Mouse (Mus musculus) E14TG2a.4 (cell line): ENCODE results near the gene Olfr1109.

Source experiments
- H3K27me3 ChIP-seq: 2 replicates; pipeline ENCODE4 v1.6.1; 2014; ENCODE audit warnings: low read length, control low read depth; ENCODE audit not compliant: insufficient read depth
- H3K36me3 ChIP-seq: 2 replicates; pipeline ENCODE4 v1.6.1; 2014; ENCODE audit warnings: low read length, control low read depth; ENCODE audit not compliant: insufficient read depth
- H3K4me1 ChIP-seq: replicated peaks from 2 replicates; pipeline ENCODE4 v1.6.1; 2014; ENCODE audit warnings: low read depth, low read length, control low read depth
- H3K4me3 ChIP-seq: replicated peaks from 2 replicates; pipeline ENCODE4 v1.5.1; 2014; ENCODE audit warnings: mild to moderate bottlenecking, low read length
- H3K9me3 ChIP-seq: 2 replicates; pipeline ENCODE4 v1.6.1; 2014; ENCODE audit warnings: low read length, control low read depth
- CTCF ChIP-seq: conservative IDR thresholded peaks from 2 replicates; pipeline ENCODE4 v1.5.1; 2014; ENCODE audit warnings: low read length
- NANOG ChIP-seq: IDR thresholded peaks from 2 replicates; pipeline ENCODE4 v1.6.1; 2014; ENCODE audit warnings: borderline replicate concordance, low read length, mixed read lengths
- POU5F1 ChIP-seq: IDR thresholded peaks from 2 replicates; pipeline ENCODE4 v1.6.1; 2014; ENCODE audit warnings: low read length, borderline replicate concordance

The Olfr1109 gene

GRCm38 (mm10) chr2:87095908-87096307, at the start of gene Olfr1109:
Gene Olfr1109, minus strand, starts transcription at chr2:87096008.
- H3K4me3 ChIP-seq, result no peak within 1 kb of the TSS
- H3K9me3 ChIP-seq, result no peaks in the 10 kb centered on the region
- no peaks in the 10 kb centered on the region for H3K27me3 ChIP-seq
- no peaks in the 10 kb centered on the region for H3K4me1 ChIP-seq
- H3K36me3 ChIP-seq, result no peaks in the 10 kb centered on the region
- no peak for TF ChIP-seq POU5F1
- TF ChIP-seq CTCF, result no peak
- no peak for TF ChIP-seq NANOG

GRCm38 (mm10) chr2:87140200-87140599, 44.4 kb upstream of the Olfr1109 start, which contains the start of gene Olfr1110:
Gene Olfr1110, minus strand, starts transcription at chr2:87140300.
- TF ChIP-seq CTCF, result no peak
- TF ChIP-seq NANOG, result no peak
- TF ChIP-seq POU5F1, result no peak
- Histone ChIP-seq H3K27me3 (no peaks in the 10 kb centered on the region), H3K4me1 (no peaks in the 10 kb centered on the region), H3K9me3 (no peaks in the 10 kb centered on the region), H3K4me3 (no peak within 1 kb of the TSS), H3K36me3 (no peaks in the 10 kb centered on the region)

GRCm38 (mm10) chr2:87114467-87114866, 18.7 kb upstream of the Olfr1109 start, which contains the start of gene Olfr259:
Gene Olfr259, minus strand, starts transcription at chr2:87114567.
- no peaks in the 10 kb centered on the region for H3K36me3 ChIP-seq
- H3K4me1 ChIP-seq, result no peaks in the 10 kb centered on the region
- no peak for TF ChIP-seq POU5F1
- no peak for TF ChIP-seq NANOG
- no peak for TF ChIP-seq CTCF
- H3K27me3 ChIP-seq, result no peaks in the 10 kb centered on the region
- peaks cover 19% of the 10 kb centered on the region for H3K9me3 ChIP-seq
- no peak within 1 kb of the TSS for H3K4me3 ChIP-seq

- Histone ChIP-seq H3K4me3 (no peak within 1 kb of the TSS), H3K36me3 (no peaks in the 10 kb centered on the region), H3K27me3 (no peaks in the 10 kb centered on the region), H3K9me3 (peaks cover 8% of the 10 kb centered on the region; the same call in 1 of the 2 replicates), H3K4me1 (no peaks in the 10 kb centered on the region)
- TF ChIP-seq POU5F1, result no peak
- TF ChIP-seq CTCF, result no peak
- TF ChIP-seq NANOG, result no peak
Measured at GRCm38 (mm10) chr2:87075717-87076116, 20.1 kb downstream of the Olfr1109 start, which contains the start of gene Olfr1107. Gene Olfr1107, minus strand, starts transcription at chr2:87075817.

- no peak within 1 kb of the TSS for H3K4me3 ChIP-seq
- H3K27me3 ChIP-seq, result no peaks in the 10 kb centered on the region
- no peaks in the 10 kb centered on the region for H3K4me1 ChIP-seq
- no peak for TF ChIP-seq POU5F1
- TF ChIP-seq CTCF, result no peak
- no peak for TF ChIP-seq NANOG
- no peaks in the 10 kb centered on the region for H3K9me3 ChIP-seq
- H3K36me3 ChIP-seq, result no peaks in the 10 kb centered on the region
Measured at GRCm38 (mm10) chr2:87052173-87052572, 43.6 kb downstream of the Olfr1109 start, which contains the start of gene Olfr1106. Gene Olfr1106, minus strand, starts transcription at chr2:87052273.
